Mouse (Mus musculus): Measurements from ENCODE around the gene Tcte2.

DNA sequence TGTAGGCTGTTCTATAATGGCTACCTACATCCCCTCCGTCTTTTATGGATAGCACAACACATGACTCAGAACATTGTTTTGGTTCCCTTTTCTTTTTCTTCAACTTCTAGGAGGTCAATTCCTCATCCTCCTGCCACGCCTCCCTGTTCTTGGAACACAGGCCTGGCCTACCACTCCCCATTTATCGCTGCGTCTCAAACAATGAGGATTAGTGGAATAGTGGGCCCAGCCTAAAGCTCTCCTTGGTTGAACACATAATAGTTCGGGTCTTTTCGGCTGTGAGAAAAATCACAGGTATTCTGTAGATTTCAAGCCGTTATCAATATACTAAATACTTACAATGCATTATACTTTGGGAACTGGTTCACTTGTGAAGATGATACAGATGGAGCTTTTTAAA lies 3.0 kb downstream of the Tcte2 start:
- TF ChIP-seq CTCF (IDR thresholded peaks at IDR 0.05; ENCODE audit: borderline replicate concordance, insufficient read depth, low read depth, low read length), result no peak
- TF ChIP-seq POLR2A (IDR thresholded peaks at IDR 0.05; ENCODE audit: borderline replicate concordance, insufficient read depth, low read length), result no peak

Data from cerebellum, adult 2 months (tissue).